Mouse (Mus musculus) thymus, adult 18-20 months (tissue): ENCODE measurements around the gene Slc25a10.

Experiments
- DNase-seq, 2 experiments: peaks; one replicate each; pipeline ENCODE4 v3.0.0; 2022; ENCODE audit warnings: mixed read lengths in 2 of 2

Gene Slc25a10

DNA sequence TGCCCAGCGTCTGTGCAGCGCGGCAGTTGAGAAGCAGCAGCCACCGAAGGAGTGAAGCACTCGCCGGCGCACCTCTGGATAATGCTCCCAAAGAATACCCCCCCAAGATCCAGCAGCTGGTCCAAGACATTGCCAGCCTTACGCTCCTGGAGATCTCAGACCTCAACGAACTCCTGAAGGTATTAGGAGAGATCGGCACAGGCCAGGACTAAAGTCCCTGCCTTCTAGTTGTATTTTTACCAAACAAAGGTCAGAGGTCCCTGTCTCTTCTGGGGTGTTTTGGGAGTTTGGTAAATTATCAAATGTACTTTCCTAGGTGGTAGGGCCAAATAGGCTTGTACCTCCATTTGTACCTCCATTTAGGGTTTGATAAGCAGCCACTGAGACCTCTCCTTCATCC is 6.4 kb upstream of the Slc25a10 start:
- no peak for DNase-seq

DNA sequence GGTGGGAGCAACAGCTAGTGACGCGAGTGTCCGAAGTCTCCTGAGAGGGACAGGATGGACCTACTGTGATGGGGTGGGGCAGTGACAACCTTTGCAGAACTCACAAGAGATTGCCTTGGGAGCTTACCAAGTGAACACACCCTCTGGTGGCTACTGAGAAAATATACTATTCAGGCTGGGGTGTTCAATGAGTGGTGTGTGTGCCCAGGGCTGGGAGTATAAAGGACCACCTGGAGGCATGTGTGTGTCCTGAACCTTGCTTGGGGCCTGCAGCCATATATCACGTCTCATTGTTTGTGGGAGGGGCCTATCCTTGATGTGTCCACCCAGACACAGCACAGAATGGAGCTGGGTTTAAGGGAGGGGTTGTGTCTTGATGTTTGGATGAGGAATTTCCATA is 3.1 kb upstream of the Slc25a10 start:
- DNase-seq, result no peak

DNA sequence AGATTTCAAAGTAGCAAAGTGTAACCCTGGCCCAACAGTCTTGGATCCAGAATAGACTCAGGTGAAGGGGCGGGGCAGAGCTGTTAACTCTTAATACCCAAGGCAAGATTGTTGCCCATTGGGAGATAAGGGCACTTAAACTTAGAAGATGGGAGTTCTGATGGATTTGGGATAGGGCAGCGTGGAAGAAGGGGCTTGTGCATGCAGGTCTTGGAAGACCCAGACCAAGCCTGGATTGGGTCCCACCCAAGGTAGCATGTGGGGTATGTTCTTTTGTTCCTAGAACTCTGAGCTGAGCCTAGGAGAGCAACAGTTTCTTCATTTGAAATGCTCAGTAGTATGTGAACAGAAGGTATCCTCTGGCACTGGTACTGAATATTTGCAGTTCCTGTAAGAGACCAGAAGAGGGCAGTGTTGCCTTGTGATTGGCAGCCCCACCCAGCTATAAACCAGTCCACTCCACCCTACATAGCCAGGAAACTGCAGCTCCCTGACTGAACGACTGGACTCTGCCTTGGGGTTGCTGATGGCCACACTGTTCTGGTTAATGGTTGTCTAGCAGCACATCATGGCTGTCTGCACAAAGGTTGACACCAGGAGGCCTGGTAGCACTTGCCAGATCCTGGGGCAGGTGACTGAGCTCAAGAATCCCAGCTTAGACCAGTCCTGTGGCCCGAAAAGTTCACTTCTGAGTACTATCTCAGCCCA is 2.4 kb upstream of the Slc25a10 start:
- peak in 1 of 2 experiments; percentile 56 for DNase-seq

DNA sequence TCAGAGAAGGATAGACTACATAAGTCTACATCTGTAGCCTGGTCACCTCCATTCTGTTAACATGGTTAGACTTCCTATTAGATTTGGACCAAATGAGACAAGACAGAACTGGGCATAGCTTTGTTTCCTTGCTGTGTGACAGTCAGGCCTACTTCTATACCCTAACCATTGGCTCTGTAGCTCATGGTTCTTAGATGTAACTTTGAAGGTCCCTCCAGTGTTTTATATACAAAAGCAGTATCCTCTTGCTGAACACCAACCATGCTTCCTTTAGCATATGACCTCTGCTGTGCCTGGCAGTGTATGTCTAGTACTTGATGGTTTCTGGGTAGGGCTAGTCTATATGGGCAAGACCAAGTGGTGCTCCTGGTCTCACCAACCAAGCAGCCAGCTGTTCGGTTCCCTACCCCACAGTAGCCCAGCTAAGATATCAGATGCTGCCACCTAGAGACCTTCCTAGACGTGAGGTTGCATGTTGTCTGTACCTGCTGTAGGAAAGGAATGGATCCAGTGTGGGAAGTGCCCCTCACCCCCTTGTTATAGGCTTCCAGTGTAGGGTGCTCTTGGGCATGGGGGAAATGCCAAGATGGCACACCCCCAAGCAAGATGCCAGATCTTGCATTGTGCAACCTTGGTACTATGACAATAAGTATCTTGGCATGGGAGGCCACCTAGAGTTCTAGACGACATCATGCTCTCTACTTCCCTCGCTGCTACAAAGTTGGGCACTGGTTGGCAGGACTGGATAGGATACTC is 1.2 kb upstream of the Slc25a10 start:
- no peak for DNase-seq

DNA sequence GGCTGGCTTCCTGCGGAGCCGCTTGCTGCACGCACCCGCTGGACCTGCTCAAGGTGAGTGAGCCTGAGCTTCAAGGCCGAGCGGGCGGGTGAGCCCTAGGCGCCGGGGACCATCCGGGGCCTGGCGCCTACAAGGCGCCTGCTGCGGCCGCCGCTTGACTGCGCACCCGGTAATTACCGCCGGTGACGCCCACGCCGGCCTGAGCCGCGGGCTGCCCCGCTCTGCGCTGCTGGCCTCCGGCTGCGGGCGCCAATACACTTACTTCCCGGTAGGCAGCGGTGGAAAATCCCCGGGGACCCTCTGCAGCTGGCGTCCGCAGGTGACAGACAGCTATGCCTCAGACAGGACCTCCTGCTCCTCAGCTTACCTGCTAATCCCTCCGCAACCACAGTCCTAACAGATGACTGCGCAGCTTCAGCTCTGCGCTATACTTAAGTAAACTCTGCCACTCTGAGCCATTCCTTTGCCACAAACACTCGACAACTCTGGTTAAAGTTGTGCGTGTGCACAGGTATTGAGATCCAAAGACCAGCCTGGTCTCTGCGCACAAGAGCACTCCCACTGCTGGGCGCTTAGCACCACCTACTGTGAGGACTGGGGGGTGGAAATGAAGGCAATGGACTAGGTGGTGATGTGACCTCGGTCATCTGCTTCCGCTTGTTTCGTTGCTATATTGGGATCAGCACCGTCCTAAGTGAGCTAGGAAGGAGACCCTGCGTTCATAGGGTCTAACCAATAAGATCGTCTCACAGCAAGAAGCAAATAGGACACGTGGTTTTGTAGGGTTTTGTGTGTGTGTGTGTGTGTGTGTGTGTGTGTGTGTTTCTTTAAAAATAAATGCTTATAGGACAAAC is 611 bp downstream of the Slc25a10 start:
- DNase-seq, result no peak

DNA sequence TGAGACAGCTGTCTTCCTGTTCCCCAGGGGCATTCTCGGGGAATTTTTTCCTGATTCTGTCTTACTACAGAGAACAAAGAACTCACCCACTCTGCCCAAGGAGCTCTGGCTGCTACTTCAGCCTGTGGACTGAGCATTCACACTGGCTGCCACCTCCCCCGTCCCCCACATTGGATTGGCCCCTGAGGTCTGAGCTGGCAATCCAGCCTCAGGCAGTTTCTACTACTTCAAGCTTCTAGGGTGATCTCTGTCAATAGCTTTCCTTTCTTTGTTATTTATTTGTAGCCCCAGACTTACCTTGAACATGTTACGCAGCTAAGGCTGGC is 1.2 kb downstream of the Slc25a10 start:
- DNase-seq, result no peak

DNA sequence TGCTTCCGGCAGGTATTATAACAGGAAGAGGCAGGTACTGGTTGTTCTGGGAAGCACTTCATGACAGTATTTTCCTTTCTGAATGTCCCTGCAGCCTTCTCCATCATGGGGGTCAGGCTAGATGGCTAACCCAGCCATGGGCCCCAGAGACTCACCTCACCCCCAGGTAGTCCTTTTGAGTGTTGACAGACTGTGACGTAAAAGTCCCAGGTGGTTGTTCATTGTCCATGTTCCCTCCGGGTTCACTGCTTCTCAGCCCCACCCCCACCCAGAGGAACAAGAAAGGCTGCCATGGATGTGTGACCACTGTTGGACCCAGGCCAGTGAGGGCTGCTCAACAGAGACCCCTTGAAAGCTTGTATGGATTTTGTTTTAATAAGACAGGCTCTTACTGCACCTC is 1.7 kb downstream of the Slc25a10 start:
- DNase-seq, result no peak

DNA sequence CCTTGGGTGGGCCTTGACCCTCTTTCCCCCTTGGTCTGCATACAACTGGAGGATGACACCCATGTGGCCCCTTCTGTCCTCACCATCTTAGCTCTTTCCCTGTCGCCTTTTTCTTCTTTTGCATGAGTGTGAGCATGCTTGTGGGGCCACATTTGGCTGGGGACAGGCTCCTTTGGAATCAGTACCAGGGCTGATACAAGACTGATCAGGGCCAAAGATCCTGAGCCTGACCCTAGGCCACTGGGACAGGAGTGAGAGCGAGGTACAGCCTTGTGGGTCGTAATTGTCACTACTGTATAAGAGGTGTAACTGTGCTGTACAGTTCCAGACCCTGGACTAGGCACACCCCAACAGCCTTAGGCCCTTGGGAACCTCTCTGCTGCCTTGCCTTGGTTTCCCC is 2.3 kb downstream of the Slc25a10 start:
- no peak for DNase-seq

DNA sequence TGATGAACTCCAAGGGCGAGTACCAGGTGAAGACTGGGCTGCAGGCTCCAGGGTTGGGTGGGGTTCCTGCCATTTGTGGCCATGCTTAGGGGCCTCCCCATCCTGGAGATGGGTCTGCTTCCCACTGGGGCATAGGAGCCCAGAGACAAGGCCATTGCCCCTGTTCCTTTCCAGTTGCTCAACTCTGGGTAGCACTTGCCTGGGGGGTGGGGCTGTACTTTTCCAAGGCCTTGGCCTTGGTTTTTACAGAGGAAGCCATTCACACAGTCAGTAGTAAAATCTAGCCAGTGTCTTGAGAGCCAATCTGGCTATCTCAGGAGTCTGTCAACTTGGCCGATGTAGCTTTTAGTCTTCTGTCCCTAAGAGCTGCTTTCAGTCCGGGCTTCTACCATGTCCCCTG is 5.8 kb downstream of the Slc25a10 start:
- DNase-seq, result no peak

DNA sequence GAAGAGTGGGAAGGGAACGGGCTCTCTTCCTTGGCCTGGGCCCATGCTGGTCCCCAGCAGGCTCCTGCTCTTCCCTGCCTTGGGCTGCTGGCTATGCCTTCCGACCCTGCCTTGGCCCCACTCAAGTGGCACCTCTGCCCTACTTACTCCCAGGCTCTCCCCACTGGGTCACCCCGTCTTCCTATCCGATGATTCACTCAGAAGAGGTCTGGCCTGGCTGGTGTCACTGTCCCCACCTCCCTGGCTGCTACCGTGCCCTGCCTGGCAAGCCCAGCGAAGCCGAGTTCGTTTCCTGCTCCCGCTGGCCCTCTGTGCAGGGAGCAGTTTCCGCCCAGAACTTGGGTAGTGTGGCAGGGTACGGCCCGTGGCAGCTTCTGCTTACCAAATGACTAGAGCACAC is 6.6 kb downstream of the Slc25a10 start:
- DNase-seq, result no peak

DNA sequence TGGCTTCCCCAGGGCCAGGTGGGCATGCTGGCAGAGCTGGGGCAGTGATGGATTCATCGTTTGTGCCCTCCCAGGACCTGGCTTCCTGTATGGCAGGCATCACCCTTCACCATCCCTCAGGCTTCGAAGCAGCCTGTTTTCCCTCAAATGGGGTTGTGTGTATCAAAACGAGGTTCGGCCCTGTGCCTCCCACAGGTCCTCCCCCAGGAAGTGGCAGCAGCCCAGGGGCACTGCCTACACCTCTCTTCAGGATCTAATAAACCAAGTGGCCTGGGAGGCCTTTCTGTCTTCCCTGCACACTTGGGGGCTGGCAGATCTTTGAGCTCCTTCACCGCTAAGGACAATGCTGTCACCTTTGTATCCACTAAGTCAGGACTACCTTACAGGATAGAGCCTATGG is 7.3 kb downstream of the Slc25a10 start:
- DNase-seq, result no peak

DNA sequence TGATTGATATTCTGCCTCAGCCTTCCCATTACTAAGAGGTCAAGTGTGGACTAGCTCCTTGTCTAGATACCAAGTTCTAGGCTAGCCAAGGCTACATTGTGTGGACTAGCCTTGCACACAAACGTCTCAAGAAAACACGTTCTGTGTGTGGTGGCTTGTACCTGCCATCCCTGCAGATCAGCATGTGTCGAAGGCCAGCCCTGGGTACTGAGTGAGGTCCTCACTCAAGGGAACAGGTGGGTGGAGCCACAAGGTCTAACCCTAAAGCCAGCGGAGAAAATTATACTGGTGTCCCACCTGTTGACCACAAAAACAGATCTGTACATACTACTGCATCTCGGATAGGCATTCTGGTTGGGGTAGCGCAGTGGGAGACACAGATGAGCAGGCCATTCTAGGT is 8.3 kb downstream of the Slc25a10 start:
- DNase-seq, result no peak

DNA sequence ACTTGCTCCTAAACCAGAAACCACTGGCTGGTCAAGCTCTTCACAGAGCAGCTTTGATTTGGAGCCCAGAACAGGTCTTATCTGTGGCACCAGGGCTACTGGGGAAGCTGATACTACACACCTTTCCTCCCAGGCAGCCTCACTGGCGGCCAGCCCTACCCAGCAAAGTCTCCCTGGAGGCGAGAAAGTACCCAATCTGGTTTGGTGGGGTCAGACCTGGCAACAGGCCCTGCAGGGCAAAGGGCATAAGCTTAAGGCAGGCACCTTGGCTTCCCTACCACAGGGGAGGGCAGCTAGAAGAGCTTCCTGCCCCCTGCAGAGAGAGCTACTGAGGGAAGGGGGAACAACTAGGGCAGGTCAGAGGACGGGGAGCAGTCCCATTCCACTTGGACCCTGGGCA is 8.7 kb downstream of the Slc25a10 start:
- DNase-seq, result no peak

DNA sequence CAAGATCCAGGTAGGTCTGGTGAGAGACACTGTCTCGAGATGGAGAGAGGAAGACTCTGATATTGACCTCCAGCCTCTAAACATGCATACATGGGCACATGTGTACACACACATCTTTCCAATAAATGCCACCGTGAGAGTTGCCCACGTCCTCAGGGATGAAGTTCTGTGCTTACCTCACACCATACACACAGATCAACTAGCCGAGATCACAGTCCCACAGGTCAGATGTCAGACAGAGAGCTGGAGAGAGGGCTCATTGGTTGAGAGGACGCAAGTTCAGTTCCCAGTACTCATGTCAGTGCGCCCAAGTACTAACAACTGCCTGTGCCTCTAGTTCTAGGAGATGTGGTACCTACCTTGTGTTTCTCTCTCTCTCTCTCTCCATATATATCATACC is 9.4 kb downstream of the Slc25a10 start:
- DNase-seq, result no peak

DNA sequence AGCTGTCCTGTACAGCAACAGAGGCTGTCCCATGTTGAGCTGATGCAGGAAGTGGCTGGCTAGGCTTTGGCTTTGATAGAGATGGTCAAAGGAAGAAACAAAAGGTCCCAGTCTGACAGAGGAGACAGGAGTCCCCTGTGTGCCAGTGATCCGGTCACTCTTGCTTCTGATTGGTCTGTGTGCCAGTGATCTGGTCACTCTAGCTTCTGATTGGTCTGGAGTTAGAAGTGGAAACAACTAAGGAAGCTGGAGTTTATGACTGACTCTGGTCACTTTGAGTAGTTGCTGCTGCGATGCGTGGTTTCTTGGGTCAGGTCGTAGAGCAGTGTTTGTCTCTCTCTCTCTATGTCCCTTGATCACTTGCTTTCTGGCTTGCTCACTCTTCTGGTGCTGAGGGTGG is 10.1 kb downstream of the Slc25a10 start:
- DNase-seq, result no peak

DNA sequence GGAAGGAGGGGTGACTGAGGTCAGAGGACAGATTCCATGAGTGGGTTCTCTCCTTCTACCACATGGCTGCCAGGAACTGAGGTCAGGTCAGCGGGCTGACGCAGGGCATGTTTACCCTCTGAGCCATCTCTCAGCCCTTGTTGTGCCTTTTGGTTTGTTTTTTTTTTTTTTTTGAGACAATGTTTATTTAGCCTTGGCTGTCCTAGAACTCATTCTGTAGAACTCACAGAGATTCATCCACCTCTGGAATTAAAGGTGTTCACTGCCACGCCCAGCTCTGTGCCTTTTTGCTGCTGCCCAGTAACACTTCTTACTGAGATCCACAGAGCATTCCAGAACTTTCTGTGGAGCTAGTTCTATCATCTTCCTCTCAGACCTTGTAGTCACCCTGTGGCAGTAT is 14.0 kb downstream of the Slc25a10 start:
- DNase-seq, result no peak

DNA sequence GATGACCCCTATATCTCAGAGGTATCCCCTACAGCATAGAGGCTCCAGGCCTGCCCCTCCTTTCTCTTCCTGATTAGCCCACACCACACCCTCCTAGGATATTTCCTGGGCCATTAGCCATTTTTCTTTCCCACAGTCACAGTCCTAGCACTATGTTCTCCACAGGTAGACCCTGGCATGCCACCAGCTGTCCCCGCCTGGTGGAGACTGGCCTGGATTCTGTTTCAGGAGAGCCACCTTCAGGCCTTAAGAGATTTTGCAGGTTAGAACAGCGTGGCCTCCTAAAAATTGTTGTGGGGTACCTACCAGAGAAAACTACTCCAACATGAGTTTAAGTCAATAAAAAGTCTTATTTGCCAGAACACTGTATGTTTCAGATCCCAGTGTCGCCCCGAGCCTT is 15.3 kb downstream of the Slc25a10 start:
- no peak for DNase-seq

DNA sequence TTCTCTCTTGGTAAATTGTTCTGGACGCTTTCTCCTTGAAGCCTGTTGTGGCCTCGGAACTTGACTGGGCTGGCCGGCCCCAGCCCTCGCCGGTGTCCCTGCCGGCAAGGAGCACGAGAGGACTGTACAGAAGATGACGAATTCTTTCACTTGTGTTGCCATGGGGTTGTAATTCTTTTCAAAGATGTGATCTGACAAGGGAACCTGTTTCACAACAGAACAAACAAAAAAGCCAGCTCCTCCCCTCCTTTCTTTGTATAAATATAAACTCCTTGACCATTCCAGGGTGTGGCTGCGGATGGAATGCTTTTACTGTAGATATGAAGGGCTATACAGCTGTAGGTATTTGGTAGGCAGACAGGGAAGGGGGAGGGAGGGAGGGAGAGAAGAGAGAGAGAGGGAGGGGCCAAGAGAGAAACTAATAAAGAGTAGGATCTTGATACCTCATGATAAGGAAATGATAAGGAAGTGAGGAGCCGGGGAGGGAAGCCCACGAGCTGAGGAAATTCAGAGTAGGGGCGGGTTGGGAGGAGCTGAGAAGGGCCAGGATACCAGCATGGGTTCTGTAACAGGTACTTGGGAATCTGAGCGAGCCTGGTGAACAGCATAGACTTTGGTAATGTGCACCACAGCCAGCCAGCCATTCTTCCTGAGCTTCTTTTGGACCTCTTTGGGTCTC is 16.1 kb downstream of the Slc25a10 start:
- no peak for DNase-seq

DNA sequence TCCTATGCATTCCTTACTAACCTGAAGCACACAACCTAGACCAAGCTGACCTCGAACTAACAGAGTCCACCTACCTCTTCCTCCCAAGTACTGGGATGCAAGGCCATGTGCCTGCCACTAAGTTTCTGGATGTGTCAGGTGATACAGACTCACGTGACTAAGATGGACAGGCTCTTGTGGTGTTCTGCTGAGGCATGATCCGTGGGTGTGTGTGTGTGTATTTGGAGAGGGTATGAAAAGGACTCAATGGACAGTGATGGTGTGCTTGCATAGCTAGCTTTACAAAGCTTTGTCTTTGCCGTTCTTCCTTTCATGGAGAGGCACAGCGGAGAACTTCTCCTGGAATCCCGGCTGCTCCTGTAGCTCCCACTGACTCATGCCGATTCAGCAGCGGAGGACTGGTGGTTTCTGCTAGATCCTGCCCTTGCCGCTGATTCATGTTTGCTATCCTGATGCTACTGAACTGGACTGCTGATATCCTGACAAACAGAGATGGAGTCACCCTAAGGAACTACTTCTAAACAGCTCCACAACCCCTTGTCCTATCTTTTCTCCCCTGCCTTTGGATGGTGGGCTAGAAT is 16.7 kb downstream of the Slc25a10 start:
- DNase-seq, result no peak

DNA sequence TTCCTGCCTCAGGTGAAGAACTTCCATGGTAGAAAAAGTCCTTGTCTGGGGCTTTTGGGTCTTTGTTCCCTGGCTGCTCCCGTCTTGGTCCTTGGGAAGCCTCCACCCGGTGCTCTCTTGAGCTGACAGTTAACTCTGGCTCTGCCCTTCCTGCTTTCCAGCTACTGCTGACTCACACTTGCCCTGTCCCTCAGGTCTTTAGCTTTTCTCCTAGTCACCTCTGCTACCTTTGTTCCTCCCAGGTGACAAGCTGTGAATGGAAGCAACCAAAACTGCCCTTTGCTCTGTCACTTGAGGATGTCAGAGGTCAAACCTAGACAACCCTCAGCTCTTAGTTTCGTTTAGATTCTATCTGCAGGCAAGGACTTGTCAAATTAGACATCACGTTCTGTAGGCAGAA is 18.3 kb downstream of the Slc25a10 start:
- DNase-seq, result no peak

DNA sequence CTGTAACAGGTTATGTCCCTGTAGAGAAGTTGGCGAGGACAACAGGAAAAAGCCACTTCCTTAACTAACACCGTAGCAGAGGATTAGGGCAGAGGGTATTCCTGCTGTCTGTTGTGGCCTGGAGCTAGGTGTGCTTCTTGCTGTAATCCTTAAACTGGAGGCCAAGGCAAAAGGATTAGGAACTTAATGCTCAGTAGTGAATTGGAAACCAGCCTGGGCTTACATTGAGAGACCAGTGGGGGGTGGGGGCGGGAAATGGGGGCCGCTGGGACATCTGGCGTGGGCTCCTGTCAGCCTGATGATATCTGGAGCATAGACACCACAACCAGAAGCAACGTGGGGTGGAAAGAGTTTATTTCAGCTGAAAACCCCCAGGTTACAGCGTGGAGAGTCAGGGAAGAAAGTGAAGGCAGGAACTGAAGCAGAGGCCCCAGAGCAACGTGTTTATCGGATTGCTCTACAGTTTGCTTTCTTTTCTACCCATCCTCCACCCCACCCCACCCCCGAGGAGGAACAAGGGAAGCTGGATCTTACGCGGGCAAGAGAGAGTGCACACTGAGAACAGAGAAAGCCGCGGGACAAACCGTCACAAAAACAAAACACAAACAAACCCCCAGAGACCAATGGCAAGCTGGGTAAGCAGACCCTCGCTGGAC is 18.9 kb downstream of the Slc25a10 start:
- DNase-seq, result no peak

DNA sequence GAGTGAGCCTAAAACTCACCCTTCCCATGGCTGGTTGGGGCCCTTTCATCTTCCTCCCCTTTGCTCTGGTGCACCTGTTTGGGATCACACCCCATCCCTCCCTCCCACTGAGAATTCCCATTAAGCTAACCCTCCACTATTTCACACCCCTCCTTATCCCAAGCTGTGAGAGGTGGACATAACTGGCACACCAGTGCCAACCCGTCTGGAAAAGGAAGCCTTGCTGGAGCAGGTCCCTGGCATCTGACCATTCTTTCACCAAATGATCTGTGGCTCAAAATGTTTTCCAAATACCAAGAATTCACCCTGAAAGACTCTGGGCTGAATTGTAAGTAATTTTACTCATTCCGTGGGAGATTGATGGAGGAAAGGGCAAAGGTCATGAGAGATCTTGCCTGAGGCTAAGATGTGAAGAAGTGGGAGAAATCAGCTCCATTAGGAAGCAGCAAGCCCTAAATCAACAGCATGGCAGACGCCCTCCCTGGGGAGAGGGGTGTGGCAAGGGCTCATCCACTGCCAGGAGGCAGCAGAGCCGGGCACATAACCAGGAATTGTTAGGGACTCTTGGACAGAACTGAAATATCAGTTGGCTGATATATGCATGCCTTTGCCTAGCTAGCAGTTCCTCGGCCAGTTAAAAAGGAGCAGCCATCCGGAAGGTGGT is 21.3 kb downstream of the Slc25a10 start:
- no peak for DNase-seq
